Mouse (Mus musculus) ES-Bruce4 (cell line): ENCODE results near the gene Ndufc2. TPM values are rescaled to one million over a fixed set of nuclear protein-coding genes. Genes with fewer than 3 reads are reported as not detected.
A peak's percentile ranks its signal among the peaks of the same experiment; 100 is the strongest.
"Not testable (repeated sequence)": the region's sequence is repeated elsewhere in the genome, so short reads cannot be mapped to it uniquely, and the experiment has no call there.

Source experiments
- H3K27ac ChIP-seq: 2 replicates; pipeline ENCODE4 v1.5.1; 2012; ENCODE audit warnings: low read length, inconsistent platforms; ENCODE audit not compliant: insufficient read depth
- H3K27me3 ChIP-seq: 2 replicates; pipeline ENCODE4 v1.6.1; 2012; ENCODE audit warnings: mild to moderate bottlenecking, low read length, inconsistent platforms; ENCODE audit not compliant: control insufficient read depth, poor library complexity, insufficient read depth, severe bottlenecking
- H3K36me3 ChIP-seq: 2 replicates; pipeline ENCODE4 v1.6.1; 2012; ENCODE audit warnings: inconsistent platforms, mild to moderate bottlenecking, low read length, moderate library complexity; ENCODE audit not compliant: control insufficient read depth, poor library complexity, insufficient read depth, severe bottlenecking
- H3K4me1 ChIP-seq: one replicate; pipeline ENCODE4 v1.8.1; 2011; ENCODE audit warnings: low read length; ENCODE audit not compliant: control insufficient read depth, insufficient read depth
- H3K4me3 ChIP-seq: 2 replicates; pipeline ENCODE4 v1.5.1; 2011; ENCODE audit warnings: low read depth, mild to moderate bottlenecking, low read length
- H3K9ac ChIP-seq: 2 replicates; pipeline ENCODE4 v1.6.1; 2012; ENCODE audit warnings: low read depth, mild to moderate bottlenecking, inconsistent platforms; ENCODE audit not compliant: poor library complexity, severe bottlenecking
- H3K9me3 ChIP-seq: replicated peaks from 2 replicates; pipeline ENCODE4 v1.6.1; 2012; ENCODE audit warnings: mild to moderate bottlenecking, low read length, inconsistent platforms; ENCODE audit not compliant: control insufficient read depth, poor library complexity, insufficient read depth, severe bottlenecking
- CTCF ChIP-seq: IDR thresholded peaks from one replicate; pipeline ENCODE4 v1.8.1; 2011; ENCODE audit warnings: low read depth, low read length
- EP300 ChIP-seq: IDR thresholded peaks from 2 replicates; pipeline ENCODE4 v1.6.1; 2011; ENCODE audit warnings: low read depth, low read length; ENCODE audit not compliant: insufficient read depth
- POLR2A ChIP-seq: IDR thresholded peaks from one replicate; pipeline ENCODE4 v1.8.1; 2011; ENCODE audit warnings: low read length; ENCODE audit not compliant: insufficient read depth
- polyA plus RNA-seq: library from polyadenylated mRNA; stranded (reverse); fragments of >200 nt; gene quantifications from 2 replicates; pipeline ENCODE4 v1.2.4, GENCODE M21; 2011; ENCODE audit warnings: low read depth; ENCODE audit not compliant: missing spikeins, insufficient read depth, insufficient read length

Gene Ndufc2
- polyA plus RNA-seq, 1 experiment: 161 TPM

DNA sequence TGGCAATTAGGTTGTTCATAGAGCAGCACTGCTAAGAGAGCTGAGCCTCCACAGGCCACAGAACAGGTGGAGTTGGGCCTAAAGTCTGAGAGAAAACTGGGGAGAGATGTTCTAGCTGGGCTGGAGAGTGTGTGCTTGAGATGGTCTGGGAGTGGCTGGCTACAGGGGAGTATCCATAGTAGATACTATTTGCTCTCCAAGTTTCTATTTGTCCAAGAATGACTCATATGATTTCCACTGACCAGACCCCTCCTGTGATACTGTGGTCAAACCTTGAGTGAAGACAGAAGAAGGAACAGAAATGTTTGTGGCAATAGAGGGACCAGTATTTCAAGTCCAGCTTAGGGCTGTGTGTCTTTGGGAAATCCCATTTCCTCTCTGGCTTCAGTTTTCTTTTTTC lies 39.2 kb downstream of the Ndufc2 start:
- Histone ChIP-seq H3K27me3 (no peaks in the 10 kb centered on the region), H3K27ac (no peak overlapping the region), H3K9me3 (peaks cover 4% of the 10 kb centered on the region; the same call in 1 of the 2 replicates), H3K36me3 (no peaks in the 10 kb centered on the region), H3K4me1 (no peaks in the 10 kb centered on the region), H3K9ac (no peak overlapping the region), H3K4me3 (no peak overlapping the region)
- no peak for TF ChIP-seq POLR2A
- TF ChIP-seq EP300: no peak
- no peak for TF ChIP-seq CTCF

DNA sequence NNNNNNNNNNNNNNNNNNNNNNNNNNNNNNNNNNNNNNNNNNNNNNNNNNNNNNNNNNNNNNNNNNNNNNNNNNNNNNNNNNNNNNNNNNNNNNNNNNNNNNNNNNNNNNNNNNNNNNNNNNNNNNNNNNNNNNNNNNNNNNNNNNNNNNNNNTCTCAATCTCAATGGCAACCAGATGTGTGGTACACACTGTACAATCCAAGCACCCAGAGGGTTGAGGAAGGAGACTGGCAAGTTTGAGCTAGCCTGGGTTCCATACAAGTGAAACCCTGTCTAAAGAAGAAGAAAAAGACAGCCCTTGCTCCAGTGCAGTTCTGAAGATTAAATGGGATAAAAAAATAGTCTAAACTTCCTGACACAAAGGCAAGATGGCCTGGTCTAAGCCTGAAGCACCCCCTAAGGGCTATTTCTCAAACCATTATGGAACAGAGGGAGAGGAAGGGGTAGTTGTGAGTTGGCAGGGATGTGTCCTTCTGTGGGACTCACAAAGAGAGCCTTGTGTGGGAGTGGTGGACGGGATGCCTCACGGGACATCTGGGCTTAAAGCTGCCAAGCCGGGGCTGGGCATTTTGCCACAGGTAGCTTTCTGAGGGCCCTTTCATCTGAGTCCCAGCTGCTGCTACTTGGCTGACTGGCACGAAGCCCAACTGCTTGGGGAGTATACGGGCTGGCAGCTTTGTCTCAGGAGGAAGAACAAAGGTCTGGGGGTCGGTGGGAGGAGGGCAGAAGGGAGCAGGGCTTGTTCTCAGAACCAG lies 46.5 kb downstream of the Ndufc2 start:
- no peaks in the 10 kb centered on the region for H3K36me3 ChIP-seq
- H3K9ac ChIP-seq: no peak overlapping the region
- H3K27ac ChIP-seq: no peak overlapping the region
- H3K4me3 ChIP-seq: no peak overlapping the region
- no peaks in the 10 kb centered on the region for H3K27me3 ChIP-seq
- H3K4me1 ChIP-seq: no peaks in the 10 kb centered on the region
- H3K9me3 ChIP-seq: peaks cover 2% of the 10 kb centered on the region; the same call in 1 of the 2 replicates
- TF ChIP-seq CTCF (no peak), POLR2A (no peak), EP300 (no peak)

DNA sequence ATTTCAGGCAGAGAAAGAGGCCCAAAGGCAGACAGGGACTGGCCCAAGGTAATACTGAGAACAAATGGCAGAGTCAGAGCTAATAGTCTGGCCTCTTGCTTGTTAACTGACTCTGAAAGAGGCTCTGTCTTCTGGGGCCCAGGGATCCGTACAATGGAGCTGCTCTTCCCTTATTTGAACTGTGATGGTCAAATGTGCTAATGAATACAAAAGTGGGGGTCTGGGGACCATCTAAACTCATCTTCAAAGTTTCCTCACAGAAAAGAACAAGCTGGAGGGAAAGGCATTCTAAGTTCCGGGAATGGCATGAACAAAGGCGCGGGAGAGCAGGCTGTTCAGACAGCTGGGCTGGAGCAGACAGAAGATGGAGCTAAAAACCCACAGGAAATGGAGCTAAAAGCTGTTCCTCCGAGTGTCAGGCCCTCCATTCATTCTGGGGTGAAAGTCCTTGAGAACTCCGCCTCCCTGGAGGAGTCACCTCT lies 47.3 kb downstream of the Ndufc2 start:
- H3K27me3 ChIP-seq: no peaks in the 10 kb centered on the region
- H3K27ac ChIP-seq: no peak overlapping the region
- H3K9me3 ChIP-seq: no peaks in the 10 kb centered on the region
- H3K4me1 ChIP-seq: no peaks in the 10 kb centered on the region
- no peak overlapping the region for H3K4me3 ChIP-seq
- no peak for TF ChIP-seq CTCF
- TF ChIP-seq EP300: no peak
- TF ChIP-seq POLR2A: no peak
- no peaks in the 10 kb centered on the region for H3K36me3 ChIP-seq
- H3K9ac ChIP-seq: no peak overlapping the region

DNA sequence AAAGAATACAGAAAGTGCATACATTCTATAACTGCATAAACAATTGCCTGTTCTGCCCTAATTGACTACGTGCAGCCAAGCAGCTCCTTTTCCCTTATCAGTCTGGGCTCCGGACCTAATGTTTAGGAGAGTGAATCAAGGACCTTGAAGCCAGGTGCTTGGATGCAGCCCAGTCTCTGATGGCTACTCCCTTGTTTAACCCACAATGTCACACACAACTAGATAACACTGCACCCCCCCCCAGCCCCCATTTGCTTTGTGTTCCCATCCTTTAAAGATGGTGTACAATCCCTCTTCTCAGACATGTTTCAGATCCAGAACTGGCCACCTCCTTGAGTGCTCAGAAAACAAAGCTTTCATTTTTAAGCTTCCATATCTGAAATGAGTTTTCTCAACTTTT lies 51.2 kb downstream of the Ndufc2 start, which contains the start of gene Kctd14:
Gene Kctd14 (plus strand): TSS at position 301 of the 400 bp plus-strand sequence.
- H3K27ac ChIP-seq, H3K9me3 ChIP-seq, H3K4me1 ChIP-seq, H3K4me3 ChIP-seq, H3K36me3 ChIP-seq, H3K27me3 ChIP-seq, H3K9ac ChIP-seq: not testable (repeated sequence)

DNA sequence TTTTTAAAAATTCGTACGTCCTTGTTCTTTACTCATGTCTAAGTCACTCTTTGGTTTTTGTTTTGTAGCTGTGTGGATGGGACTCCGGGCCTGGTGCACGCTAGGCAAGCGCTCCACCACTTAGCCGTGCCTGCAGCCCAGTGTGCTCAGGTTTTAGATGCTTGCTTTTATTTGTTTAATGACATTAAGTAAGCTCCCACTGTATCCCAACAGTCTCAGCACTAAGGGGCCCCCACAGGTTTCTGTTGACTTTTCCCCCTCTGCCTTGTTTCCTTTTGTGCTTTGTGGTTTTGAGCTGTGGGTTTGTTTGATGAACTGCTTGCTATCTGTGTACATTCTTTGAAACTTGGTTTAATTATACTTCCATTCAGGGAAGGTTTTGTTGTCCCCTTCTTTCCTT lies 52.4 kb downstream of the Ndufc2 start:
- H3K27ac ChIP-seq: no peak overlapping the region
- no peaks in the 10 kb centered on the region for H3K9me3 ChIP-seq
- H3K4me1 ChIP-seq: no peaks in the 10 kb centered on the region
- H3K36me3 ChIP-seq: no peaks in the 10 kb centered on the region
- no peaks in the 10 kb centered on the region for H3K27me3 ChIP-seq
- H3K9ac ChIP-seq: no peak overlapping the region
- TF ChIP-seq EP300 (no peak), CTCF (no peak), POLR2A (no peak)
- H3K4me3 ChIP-seq: no peak overlapping the region

DNA sequence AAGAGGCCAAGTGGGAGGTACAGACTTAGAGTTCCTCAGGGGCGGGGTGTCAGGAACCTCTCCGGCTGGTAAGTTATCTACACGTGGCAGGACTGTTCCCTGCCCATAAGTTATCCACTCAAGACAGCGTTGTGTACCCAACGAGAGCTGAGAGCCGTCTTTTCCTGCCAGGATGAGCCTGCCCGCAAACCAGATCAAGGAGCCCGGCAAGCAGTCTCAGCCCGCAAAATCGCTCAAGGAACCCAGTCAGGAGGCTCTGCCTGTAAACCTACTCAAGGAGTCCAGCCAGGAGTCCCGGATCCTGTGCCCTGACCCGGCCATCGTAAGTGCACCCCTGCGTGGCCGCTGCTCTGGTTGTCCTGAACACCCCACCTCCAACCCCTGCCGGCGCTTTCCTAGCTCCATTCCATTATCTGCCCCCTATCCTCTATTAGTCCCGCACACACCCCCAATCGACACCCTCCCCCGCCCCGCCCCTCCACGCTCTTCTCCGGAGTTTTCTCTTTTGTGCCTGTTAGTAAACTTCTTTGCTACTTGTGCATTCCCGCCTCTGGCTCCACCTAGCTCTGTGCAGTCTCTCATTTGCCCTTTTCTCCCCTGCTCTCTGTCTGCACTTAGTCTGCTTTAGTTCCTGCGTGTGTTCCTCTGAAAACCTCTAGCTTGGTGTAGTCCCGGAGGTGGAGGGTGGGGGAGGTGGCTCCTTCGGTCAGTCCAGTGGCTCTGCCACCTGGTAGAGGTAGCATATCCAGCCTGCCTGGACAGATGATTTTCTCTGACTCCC lies 53.5 kb downstream of the Ndufc2 start:
- Histone ChIP-seq H3K9ac (peak overlapping the region; percentile 71), H3K27ac (no peak overlapping the region)
- TF ChIP-seq POLR2A (no peak), CTCF (no peak), EP300 (no peak)

More for the DNA sequence above, 53.5 kb downstream of the Ndufc2 start:
- peak overlapping the region; percentile 43 for H3K4me3 ChIP-seq
- H3K9me3 ChIP-seq: no peaks in the 10 kb centered on the region
- H3K4me1 ChIP-seq: no peaks in the 10 kb centered on the region
- H3K36me3 ChIP-seq: no peaks in the 10 kb centered on the region
- H3K27me3 ChIP-seq: no peaks in the 10 kb centered on the region
